Mouse (Mus musculus): ENCODE measurements around the gene Knl1. TPM values are rescaled to one million over a fixed set of nuclear protein-coding genes. Genes with fewer than 3 reads are reported as not detected.

Knl1 gene
- polyA plus RNA-seq, 1 experiment from 2014 or later, result 39.0 TPM

- no peak for ATAC-seq (ENCODE audit: insufficient number of reproducible peaks, low FRiP score)
- Histone ChIP-seq H3K27ac (ENCODE audit: poor library complexity, severe bottlenecking) (no peak overlapping the region), H3K36me3 (peaks cover 5% of the 10 kb centered on the region), H3K4me1 (replicated peaks) (0 out of 2 replicates have a peak, but pooled peaks cover 4% of the 10 kb centered on the region), H3K9ac (no peak overlapping the region), H3K9me3 (replicated peaks) (no peaks in the 10 kb centered on the region), H3K27me3 (replicated peaks) (no peaks in the 10 kb centered on the region), H3K4me3 (no peak overlapping the region), H3K4me2 (no peak overlapping the region)
- WGBS, result 74% methylated on average over 2 of the region's 2 CpGs
Measured at GRCm38 (mm10) chr2:119045163-119045562, 1.8 kb upstream of the Knl1 start.

DNA sequence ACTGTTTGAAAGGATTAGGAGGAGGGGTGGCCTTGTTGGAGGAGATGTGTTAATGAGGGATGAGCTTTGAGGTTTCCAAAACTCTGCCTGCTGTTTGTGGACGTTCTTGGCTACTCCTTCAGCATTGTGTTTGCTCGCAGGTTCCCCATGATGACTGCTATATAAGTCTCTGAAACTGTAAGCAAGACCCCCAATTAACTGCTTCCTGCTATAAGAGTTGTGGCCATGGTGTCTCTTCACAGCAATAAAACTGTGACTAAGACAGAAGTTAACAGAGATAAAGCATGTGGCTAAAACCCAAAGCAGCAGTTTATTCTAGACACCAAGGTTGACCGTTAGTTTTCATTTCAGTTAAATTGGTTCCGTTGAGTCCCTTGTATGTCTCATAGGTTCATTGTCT, 930 bp downstream of the Knl1 start:
- Histone ChIP-seq H3K4me3 (peak overlapping the region; percentile 92), H3K9me3 (replicated peaks) (no peaks in the 10 kb centered on the region), H3K27ac (ENCODE audit: poor library complexity, severe bottlenecking) (peak overlapping the region; percentile 89; the same call in 1 of the 2 replicates), H3K27me3 (replicated peaks) (no peaks in the 10 kb centered on the region), H3K4me1 (replicated peaks) (peaks cover 7% of the 10 kb centered on the region), H3K36me3 (no peaks in the 10 kb centered on the region), H3K9ac (peak overlapping the region; percentile 84), H3K4me2 (peak overlapping the region; percentile 82)
- ATAC-seq (ENCODE audit: insufficient number of reproducible peaks, low FRiP score), result no peak
- 23% methylated on average over 4 of the region's 4 CpGs for WGBS

DNA sequence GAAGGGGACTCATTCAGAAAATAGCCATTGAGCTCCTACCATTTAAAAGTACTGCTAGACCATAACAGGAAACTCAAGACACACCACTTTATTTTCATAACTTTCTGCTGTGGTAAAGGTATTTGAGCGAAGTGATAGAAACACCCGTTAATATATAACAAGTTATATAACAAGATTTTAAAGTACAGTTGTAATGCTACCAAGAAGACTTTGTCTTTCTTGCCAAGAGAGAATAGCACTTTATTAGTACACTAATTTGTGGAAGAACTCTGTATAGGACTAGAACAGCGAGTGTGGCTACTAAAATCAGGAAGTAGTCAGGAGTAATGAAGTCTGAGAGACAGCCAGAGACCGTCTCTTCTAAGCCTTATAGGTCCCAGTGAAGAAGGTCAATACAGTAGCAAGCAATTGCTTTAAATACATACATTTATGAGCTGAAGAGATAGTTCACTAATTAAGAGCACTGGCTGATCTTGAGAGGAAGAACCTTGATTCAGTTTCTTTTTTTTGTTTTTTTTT, 3.3 kb downstream of the Knl1 start:
- no peak for ATAC-seq (ENCODE audit: insufficient number of reproducible peaks, low FRiP score)
- no peak overlapping the region for H3K4me3 ChIP-seq
- no peak overlapping the region for H3K27ac ChIP-seq (ENCODE audit: poor library complexity, severe bottlenecking)
- no peaks in the 10 kb centered on the region for H3K9me3 ChIP-seq (replicated peaks)
- H3K4me1 ChIP-seq (replicated peaks), result peaks cover 7% of the 10 kb centered on the region
- WGBS, result 90% methylated on average over 4 of the region's 4 CpGs
- no peak overlapping the region for H3K4me2 ChIP-seq
- H3K27me3 ChIP-seq (replicated peaks), result no peaks in the 10 kb centered on the region
- no peak overlapping the region for H3K9ac ChIP-seq
- H3K36me3 ChIP-seq, result no peaks in the 10 kb centered on the region

- ATAC-seq (ENCODE audit: insufficient number of reproducible peaks, low FRiP score), result no peak
- no peak overlapping the region for H3K4me3 ChIP-seq
- H3K27ac ChIP-seq (ENCODE audit: poor library complexity, severe bottlenecking), result no peak overlapping the region
- no peaks in the 10 kb centered on the region for H3K9me3 ChIP-seq (replicated peaks)
- peaks cover 28% of the 10 kb centered on the region for H3K36me3 ChIP-seq
- H3K27me3 ChIP-seq (replicated peaks), result no peaks in the 10 kb centered on the region
- no peaks in the 10 kb centered on the region for H3K4me1 ChIP-seq (replicated peaks)
- H3K9ac ChIP-seq, result no peak overlapping the region
- no peak overlapping the region for H3K4me2 ChIP-seq
- WGBS, result 93% methylated on average over 2 of the region's 2 CpGs
Measured at GRCm38 (mm10) chr2:119060139-119060538, 13.2 kb downstream of the Knl1 start.

GRCm38 (mm10) chr2:119072397-119072796, 25.5 kb downstream of the Knl1 start:
- H3K27me3 ChIP-seq (replicated peaks), result no peaks in the 10 kb centered on the region

DNA sequence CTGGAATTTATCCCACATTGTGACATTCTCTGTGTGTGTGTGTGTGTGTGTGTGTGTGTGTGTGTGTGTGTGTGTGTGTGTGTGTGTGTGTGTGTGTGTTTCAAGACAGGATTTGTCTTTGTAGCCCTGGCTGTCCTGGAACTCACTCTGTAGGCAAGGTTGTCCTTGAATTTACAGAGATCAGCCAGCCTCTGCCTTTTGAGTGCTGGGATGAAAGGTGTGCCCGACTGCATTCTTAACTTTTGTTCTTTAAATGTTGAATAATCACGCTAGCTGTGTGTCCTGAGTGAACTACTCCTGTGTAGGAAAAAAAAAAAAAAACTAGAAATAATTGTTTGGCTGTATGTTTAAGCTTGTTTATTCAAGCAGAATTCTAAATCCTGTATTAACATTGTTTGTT, 39.2 kb downstream of the Knl1 start:
- no peak overlapping the region for H3K4me3 ChIP-seq
- no peak for ATAC-seq (ENCODE audit: insufficient number of reproducible peaks, low FRiP score)
- H3K36me3 ChIP-seq, result peaks cover 39% of the 10 kb centered on the region
- H3K4me2 ChIP-seq, result no peak overlapping the region
- H3K9me3 ChIP-seq (replicated peaks), result no peaks in the 10 kb centered on the region
- H3K9ac ChIP-seq, result no peak overlapping the region
- WGBS, result 91% methylated on average over 2 of the region's 2 CpGs
- no peaks in the 10 kb centered on the region for H3K4me1 ChIP-seq (replicated peaks)
- H3K27ac ChIP-seq (ENCODE audit: poor library complexity, severe bottlenecking), result no peak overlapping the region
- H3K27me3 ChIP-seq (replicated peaks), result no peaks in the 10 kb centered on the region

More at GRCm38 (mm10) chr2:119072397-119072796, 25.5 kb downstream of the Knl1 start:
- H3K9ac ChIP-seq, result no peak overlapping the region
- H3K27ac ChIP-seq (ENCODE audit: poor library complexity, severe bottlenecking), result no peak overlapping the region
- 95% methylated on average over 4 of the region's 4 CpGs for WGBS
- no peak for ATAC-seq (ENCODE audit: insufficient number of reproducible peaks, low FRiP score)
- H3K4me3 ChIP-seq, result no peak overlapping the region
- no peak overlapping the region for H3K4me2 ChIP-seq
- H3K9me3 ChIP-seq (replicated peaks), result no peaks in the 10 kb centered on the region
- H3K4me1 ChIP-seq (replicated peaks), result no peaks in the 10 kb centered on the region
- peaks cover 22% of the 10 kb centered on the region for H3K36me3 ChIP-seq

- H3K4me1 ChIP-seq (replicated peaks), result no peaks in the 10 kb centered on the region
- peaks cover 50% of the 10 kb centered on the region for H3K36me3 ChIP-seq
- H3K27me3 ChIP-seq (replicated peaks), result no peaks in the 10 kb centered on the region
- no peak overlapping the region for H3K9ac ChIP-seq
- no peak overlapping the region for H3K27ac ChIP-seq (ENCODE audit: poor library complexity, severe bottlenecking)
- no peak overlapping the region for H3K4me3 ChIP-seq
- H3K9me3 ChIP-seq (replicated peaks), result no peaks in the 10 kb centered on the region
- ATAC-seq (ENCODE audit: insufficient number of reproducible peaks, low FRiP score), result no peak
- no peak overlapping the region for H3K4me2 ChIP-seq
Measured at GRCm38 (mm10) chr2:119101552-119101951, 54.6 kb downstream of the Knl1 start.

DNA sequence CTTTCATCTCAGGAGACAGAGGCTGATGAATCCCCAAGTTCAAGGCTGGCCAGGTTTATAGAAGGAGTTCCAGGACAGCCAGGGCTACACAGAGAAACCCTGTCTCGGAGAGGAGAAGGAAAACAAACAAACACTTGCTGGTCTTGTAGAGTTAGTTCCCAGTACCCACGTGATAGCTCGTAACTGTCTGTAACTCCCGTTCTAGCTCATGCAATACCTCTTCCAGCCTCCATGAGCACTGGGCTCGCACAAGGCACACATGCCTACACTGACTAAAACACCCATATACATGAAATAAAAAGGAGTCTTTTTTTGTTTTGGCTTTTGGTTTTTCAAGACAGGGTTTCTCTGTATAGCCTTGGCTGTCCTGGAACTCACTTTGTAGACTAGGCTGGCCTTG, 59.7 kb downstream of the Knl1 start:
- no peak overlapping the region for H3K9ac ChIP-seq
- ATAC-seq (ENCODE audit: insufficient number of reproducible peaks, low FRiP score), result no peak
- no peak overlapping the region for H3K4me2 ChIP-seq
- no peak overlapping the region for H3K4me3 ChIP-seq
- 69% methylated on average over 5 of the region's 5 CpGs for WGBS
- no peak overlapping the region for H3K27ac ChIP-seq (ENCODE audit: poor library complexity, severe bottlenecking)
- H3K9me3 ChIP-seq (replicated peaks), result no peaks in the 10 kb centered on the region
- no peaks in the 10 kb centered on the region; the same call in 1 of the 2 replicates for H3K4me1 ChIP-seq (replicated peaks)
- H3K27me3 ChIP-seq (replicated peaks), result no peaks in the 10 kb centered on the region
- H3K36me3 ChIP-seq, result peaks cover 36% of the 10 kb centered on the region

DNA sequence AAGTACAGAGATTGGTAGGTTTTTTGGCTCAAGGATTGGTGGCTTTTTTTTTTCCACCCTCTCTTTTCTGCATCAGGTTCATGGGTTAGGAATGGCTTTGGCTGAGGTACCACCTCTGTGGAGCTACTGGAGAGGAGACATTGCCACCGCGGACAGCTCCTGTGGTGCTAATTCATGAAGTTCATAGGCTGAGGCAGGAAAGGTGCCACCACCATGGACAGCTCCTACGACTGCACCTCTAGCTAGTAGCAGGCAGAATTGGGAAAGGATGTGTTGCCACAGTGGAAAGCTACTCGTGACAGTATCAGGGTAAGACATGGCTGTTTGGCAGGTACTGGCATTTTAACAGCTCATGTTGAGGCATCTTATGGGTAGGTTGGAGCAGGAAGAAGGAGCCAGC, 61.6 kb downstream of the Knl1 start:
- WGBS, result 41% methylated on average over 4 of the region's 4 CpGs
- peaks cover 5% of the 10 kb centered on the region for H3K4me1 ChIP-seq (replicated peaks)
- no peak for ATAC-seq (ENCODE audit: insufficient number of reproducible peaks, low FRiP score)

DNA sequence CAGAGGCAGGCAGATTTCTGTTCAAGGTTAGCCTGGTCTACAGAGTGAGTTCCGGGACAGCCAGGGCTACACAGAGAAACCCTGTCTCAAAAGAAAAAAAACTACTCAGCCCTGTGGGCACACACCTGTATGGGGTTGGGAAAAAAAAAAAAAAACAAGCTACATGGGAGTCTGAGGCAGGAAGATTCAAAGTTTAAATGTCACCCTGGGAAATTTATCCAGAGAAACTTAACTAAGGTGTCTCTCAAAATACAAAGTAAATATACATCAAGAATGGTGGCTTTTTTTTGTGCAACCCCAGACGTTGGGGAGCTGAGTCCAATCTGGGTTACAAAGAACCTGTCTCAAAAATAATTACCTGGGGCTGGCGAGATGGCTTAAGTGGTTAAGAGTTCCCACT, 64.1 kb downstream of the Knl1 start:
- WGBS, result 93% methylated on average over 3 of the region's 3 CpGs
- no peaks in the 10 kb centered on the region for H3K9me3 ChIP-seq (replicated peaks)
- peaks cover 11% of the 10 kb centered on the region for H3K4me1 ChIP-seq (replicated peaks)

More for the DNA sequence above, 61.6 kb downstream of the Knl1 start:
- no peaks in the 10 kb centered on the region for H3K9me3 ChIP-seq (replicated peaks)
- no peak overlapping the region for H3K9ac ChIP-seq
- H3K4me3 ChIP-seq, result no peak overlapping the region
- H3K4me2 ChIP-seq, result no peak overlapping the region
- H3K27me3 ChIP-seq (replicated peaks), result no peaks in the 10 kb centered on the region
- H3K36me3 ChIP-seq, result peaks cover 20% of the 10 kb centered on the region
- H3K27ac ChIP-seq (ENCODE audit: poor library complexity, severe bottlenecking), result no peak overlapping the region

GRCm38 (mm10) chr2:119112438-119113112, 65.7 kb downstream of the Knl1 start, which contains the start of gene Rad51:
Rad51 (plus strand) TSS chr2:119112793.
- Histone ChIP-seq H3K27ac (ENCODE audit: poor library complexity, severe bottlenecking) (peak within 1 kb of the TSS; percentile 60), H3K4me1 (replicated peaks) (peaks cover 11% of the 10 kb centered on the region), H3K27me3 (replicated peaks) (no peaks in the 10 kb centered on the region), H3K4me3 (peak within 1 kb of the TSS; percentile 76), H3K36me3 (peaks cover 19% of the 10 kb centered on the region; the same call in 1 of the 2 replicates), H3K9ac (peak within 1 kb of the TSS; percentile 82), H3K9me3 (replicated peaks) (no peaks in the 10 kb centered on the region), H3K4me2 (peak within 1 kb of the TSS; percentile 93)
- under 1% methylated on average over 50 of the region's 51 CpGs for WGBS
- peak; percentile 91 for ATAC-seq (ENCODE audit: insufficient number of reproducible peaks, low FRiP score)

More for the DNA sequence above, 64.1 kb downstream of the Knl1 start:
- Histone ChIP-seq H3K27me3 (replicated peaks) (no peaks in the 10 kb centered on the region), H3K4me2 (no peak overlapping the region), H3K36me3 (peaks cover 13% of the 10 kb centered on the region), H3K4me3 (no peak overlapping the region), H3K9ac (no peak overlapping the region), H3K27ac (ENCODE audit: poor library complexity, severe bottlenecking) (no peak overlapping the region)
- ATAC-seq (ENCODE audit: insufficient number of reproducible peaks, low FRiP score), result no peak

Data from heart, embryonic 12.5 days (tissue).